Mouse (Mus musculus) midbrain, postnatal 0 days (tissue): ENCODE measurements around the gene Clgn. TPM values are rescaled to one million over a fixed set of nuclear protein-coding genes. Genes with fewer than 3 reads are reported as not detected.
A peak's percentile ranks its signal among the peaks of the same experiment; 100 is the strongest.

Experiments
- ATAC-seq: fragments of 200-750 bp; cut with Nextera tagmentation; 2 replicates; pipeline ENCODE4 v1.8.0; 2017; ENCODE audit warnings: moderate number of reproducible peaks, mild to moderate bottlenecking, moderate TSS enrichment, moderate library complexity; ENCODE audit not compliant: low FRiP score
- DNase-seq: peaks from one replicate; pipeline ENCODE4 v3.0.0-alpha.2; 2015; ENCODE audit warnings: low spot score
- H3K27ac ChIP-seq: fragments of 300-500 bp; sonication (generic); 2 replicates; pipeline ENCODE4 v1.5.1; 2014; ENCODE audit warnings: low read depth, mild to moderate bottlenecking, low read length, mixed read lengths
- H3K27me3 ChIP-seq: fragments of 300-500 bp; sonication (generic); 2 replicates; pipeline ENCODE4 v1.6.1; 2014; ENCODE audit warnings: low read length, control low read depth, mixed read lengths; ENCODE audit not compliant: insufficient read depth
- H3K36me3 ChIP-seq: fragments of 300-500 bp; sonication (generic); 2 replicates; pipeline ENCODE4 v1.6.1; 2014; ENCODE audit warnings: low read length, control low read depth, mixed read lengths; ENCODE audit not compliant: insufficient read depth
- H3K4me1 ChIP-seq: fragments of 300-500 bp; sonication (generic); 2 replicates; pipeline ENCODE4 v1.6.1; 2014; ENCODE audit warnings: mild to moderate bottlenecking, control low read depth, antibody characterized with exemption, low read length, mixed read lengths; ENCODE audit not compliant: insufficient read depth
- H3K4me2 ChIP-seq: fragments of 300-500 bp; sonication (generic); 2 replicates; pipeline ENCODE4 v1.6.1; 2014; ENCODE audit warnings: low read depth, mild to moderate bottlenecking, low read length, mixed read lengths; ENCODE audit not compliant: poor library complexity, severe bottlenecking
- H3K4me3 ChIP-seq: fragments of 300-500 bp; sonication (generic); 2 replicates; pipeline ENCODE4 v1.5.1; 2014; ENCODE audit warnings: low read depth, mild to moderate bottlenecking, low read length, moderate library complexity
- H3K9ac ChIP-seq: fragments of 300-500 bp; sonication (generic); replicated peaks from 2 replicates; pipeline ENCODE4 v1.6.1; 2014; ENCODE audit warnings: mild to moderate bottlenecking, low read length, moderate library complexity, mixed read lengths; ENCODE audit not compliant: poor library complexity, severe bottlenecking
- H3K9me3 ChIP-seq: fragments of 300-500 bp; sonication (generic); 2 replicates; pipeline ENCODE4 v1.6.1; 2016; ENCODE audit warnings: low read length, control low read depth
- CTCF ChIP-seq: IDR thresholded peaks from 2 replicates; pipeline ENCODE4 v1.5.1; 2016; ENCODE audit warnings: antibody characterized with exemption, mild to moderate bottlenecking
- WGBS: fragments of 180-500 bp; shearing (Covaris S2); extraction: QIAGEN DNeasy Blood & Tissue Kit; methylation state at CpG from one replicate; pipeline ENCODE4 v1.1.7; 2014; 5-methylcytosine and 5-hydroxymethylcytosine counted together
- polyA plus RNA-seq: library from polyadenylated mRNA; unstranded; fragments of >200 nt; fragmentation: Nextera tagmentation; extraction: Ambion mirVana; gene quantifications from 2 replicates; pipeline ENCODE4 v1.2.1, GENCODE M21; 2015
- total RNA-seq: library from RNA; depleted of rRNA; stranded (reverse); fragments of >200 nt; gene quantifications from 2 replicates; pipeline ENCODE4 v1.2.3, GENCODE M21; 2014

The Clgn gene
- total and polyA plus RNA-seq, 2 experiments from 2014 or later, result 5.6 to 11.4 TPM

DNA sequence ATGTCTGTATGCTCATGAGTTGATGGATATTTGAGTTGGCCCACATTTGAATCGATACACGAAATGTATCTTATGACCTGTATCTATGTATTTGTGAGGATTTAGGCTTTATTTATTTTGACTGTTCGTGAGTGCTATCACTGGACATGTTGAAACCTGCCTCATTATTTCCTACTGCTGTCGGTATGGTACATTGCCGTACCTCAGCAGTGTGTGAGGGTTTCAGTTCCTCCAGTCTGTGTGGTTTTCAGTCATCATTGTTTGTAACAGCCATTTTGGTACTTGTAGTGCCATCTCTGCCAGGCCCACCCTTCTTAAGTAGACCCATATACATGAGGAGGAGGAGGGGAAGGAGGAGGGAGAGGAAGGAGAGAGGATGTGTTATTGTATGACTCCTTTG lies 4.7 kb downstream of the Clgn start:
- Histone ChIP-seq H3K4me3 (no peak overlapping the region), H3K27ac (no peak overlapping the region), H3K4me2 (no peak overlapping the region), H3K36me3 (no peaks in the 10 kb centered on the region), H3K27me3 (no peaks in the 10 kb centered on the region), H3K9ac (no peak overlapping the region), H3K4me1 (peaks cover 4% of the 10 kb centered on the region; the same call in 1 of the 2 replicates), H3K9me3 (no peaks in the 10 kb centered on the region)
- DNase-seq, result no peak
- ATAC-seq, result no peak
- WGBS, result 96% methylated on average over 5 of the region's 5 CpGs
- TF ChIP-seq CTCF, result no peak

- Histone ChIP-seq H3K4me3 (no peak overlapping the region), H3K36me3 (peaks cover 3% of the 10 kb centered on the region), H3K27me3 (no peaks in the 10 kb centered on the region), H3K4me1 (no peaks in the 10 kb centered on the region), H3K9me3 (no peaks in the 10 kb centered on the region), H3K4me2 (no peak overlapping the region), H3K27ac (no peak overlapping the region), H3K9ac (no peak overlapping the region)
- TF ChIP-seq CTCF, result no peak
- DNase-seq (no peak), ATAC-seq (no peak)
- WGBS, result 91% methylated on average over 6 of the region's 6 CpGs
Measured at GRCm38 (mm10) chr8:83396680-83397079, 7.0 kb downstream of the Clgn start.

- TF ChIP-seq CTCF, result no peak
- WGBS, result 74% methylated on average over 4 of the region's 4 CpGs
- H3K9ac ChIP-seq, result no peak overlapping the region
- DNase-seq (no peak), ATAC-seq (no peak)
- no peaks in the 10 kb centered on the region for H3K9me3 ChIP-seq
- no peak overlapping the region for H3K4me2 ChIP-seq
- no peak overlapping the region for H3K27ac ChIP-seq
- H3K4me1 ChIP-seq, result no peaks in the 10 kb centered on the region
- no peak overlapping the region for H3K4me3 ChIP-seq
- no peaks in the 10 kb centered on the region for H3K27me3 ChIP-seq
- peaks cover 3% of the 10 kb centered on the region for H3K36me3 ChIP-seq
Measured at GRCm38 (mm10) chr8:83397726-83398125, 8.1 kb downstream of the Clgn start.

GRCm38 (mm10) chr8:83405548-83405947 lies 15.9 kb downstream of the Clgn start:
- TF ChIP-seq CTCF, result no peak
- Histone ChIP-seq H3K4me1 (no peaks in the 10 kb centered on the region), H3K9ac (no peak overlapping the region), H3K27me3 (no peaks in the 10 kb centered on the region), H3K9me3 (no peaks in the 10 kb centered on the region), H3K4me2 (no peak overlapping the region), H3K36me3 (peaks cover 1% of the 10 kb centered on the region; the same call in 1 of the 2 replicates), H3K4me3 (no peak overlapping the region), H3K27ac (no peak overlapping the region)
- DNase-seq, result no peak
- ATAC-seq, result no peak
- 86% methylated on average over 10 of the region's 10 CpGs for WGBS

DNA sequence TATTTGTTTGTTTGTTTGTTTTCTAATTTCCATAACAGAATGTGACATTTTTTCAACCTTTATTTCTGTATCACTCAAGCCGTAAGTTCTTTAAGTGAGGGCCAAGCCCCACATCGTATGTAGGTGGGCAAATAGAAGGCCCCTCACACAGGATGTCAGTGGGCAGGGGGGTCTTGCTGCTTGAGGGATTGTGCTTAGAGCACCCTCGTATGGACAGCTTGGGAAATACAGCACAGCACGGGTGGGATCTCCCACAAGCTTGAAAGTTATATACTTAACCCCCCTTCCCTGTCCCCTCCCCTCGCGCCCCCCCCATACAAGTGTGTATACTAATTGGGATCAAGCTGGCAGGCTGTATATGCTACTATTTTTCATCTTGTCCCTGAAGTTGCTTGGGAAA lies 17.2 kb downstream of the Clgn start:
- Histone ChIP-seq H3K27me3 (no peaks in the 10 kb centered on the region), H3K4me2 (no peak overlapping the region), H3K4me1 (no peaks in the 10 kb centered on the region), H3K4me3 (no peak overlapping the region), H3K36me3 (no peaks in the 10 kb centered on the region), H3K9ac (no peak overlapping the region), H3K9me3 (no peaks in the 10 kb centered on the region), H3K27ac (no peak overlapping the region)
- no peak for DNase-seq
- ATAC-seq, result no peak
- peak; percentile 56 for TF ChIP-seq CTCF
- WGBS, result 32% methylated on average over 6 of the region's 6 CpGs

- no peak for DNase-seq
- H3K4me1 ChIP-seq, result no peaks in the 10 kb centered on the region
- no peak overlapping the region for H3K9ac ChIP-seq
- no peak overlapping the region for H3K27ac ChIP-seq
- H3K4me3 ChIP-seq, result no peak overlapping the region
- TF ChIP-seq CTCF, result no peak
- H3K36me3 ChIP-seq, result no peaks in the 10 kb centered on the region
- H3K27me3 ChIP-seq, result no peaks in the 10 kb centered on the region
- WGBS, result 87% methylated on average over 7 of the region's 7 CpGs
- H3K4me2 ChIP-seq, result no peak overlapping the region
- no peak for ATAC-seq
- H3K9me3 ChIP-seq, result no peaks in the 10 kb centered on the region
Measured at GRCm38 (mm10) chr8:83408496-83408895, 18.8 kb downstream of the Clgn start.
